Mouse (Mus musculus) heart, embryonic 11.5 days (tissue): ENCODE measurements around the gene Cables2. TPM values are rescaled to one million over a fixed set of nuclear protein-coding genes. Genes with fewer than 3 reads are reported as not detected.

Source experiments
- ATAC-seq: fragments of 200-750 bp; cut with Nextera tagmentation; replicated peaks from 2 replicates; pipeline ENCODE4 v1.8.0; 2017; ENCODE audit warnings: moderate library complexity; ENCODE audit not compliant: insufficient number of reproducible peaks, low FRiP score, low TSS enrichment
- H3K27ac ChIP-seq: fragments of 300-500 bp; sonication (generic); 2 replicates; pipeline ENCODE4 v1.5.1; 2014; ENCODE audit warnings: mild to moderate bottlenecking, low read depth, low read length
- H3K27me3 ChIP-seq: fragments of 300-500 bp; sonication (generic); 2 replicates; pipeline ENCODE4 v1.6.1; 2014; ENCODE audit warnings: mild to moderate bottlenecking, low read length, mixed read lengths; ENCODE audit not compliant: control insufficient read depth, insufficient read depth
- H3K36me3 ChIP-seq: fragments of 300-500 bp; sonication (generic); 2 replicates; pipeline ENCODE4 v1.6.1; 2014; ENCODE audit warnings: mild to moderate bottlenecking, low read length, moderate library complexity, mixed read lengths; ENCODE audit not compliant: control insufficient read depth, insufficient read depth
- H3K4me1 ChIP-seq: fragments of 300-500 bp; sonication (generic); 2 replicates; pipeline ENCODE4 v1.6.1; 2014; ENCODE audit warnings: low read length; ENCODE audit not compliant: control insufficient read depth, insufficient read depth
- H3K4me2 ChIP-seq: fragments of 300-500 bp; sonication (generic); 2 replicates; pipeline ENCODE4 v1.6.1; 2014; ENCODE audit warnings: mild to moderate bottlenecking, moderate library complexity
- H3K4me3 ChIP-seq: fragments of 300-500 bp; sonication (generic); 2 replicates; pipeline ENCODE4 v1.5.1; 2014; ENCODE audit warnings: low read depth, low read length
- H3K9ac ChIP-seq: fragments of 300-500 bp; sonication (generic); 2 replicates; pipeline ENCODE4 v1.6.1; 2014; ENCODE audit warnings: mild to moderate bottlenecking, low read depth, low read length, moderate library complexity
- H3K9me3 ChIP-seq: fragments of 300-500 bp; sonication (generic); replicated peaks from 2 replicates; pipeline ENCODE4 v1.6.1; 2016; ENCODE audit warnings: low read length; ENCODE audit not compliant: control insufficient read depth
- WGBS: fragments of 180-500 bp; shearing (Covaris S2); extraction: QIAGEN DNeasy Blood & Tissue Kit; methylation state at CpG from one replicate; pipeline ENCODE4 v1.1.7; 2014; ENCODE audit not compliant: insufficient replicate concordance; 5-methylcytosine and 5-hydroxymethylcytosine counted together
- polyA plus RNA-seq: library from polyadenylated mRNA; unstranded; fragments of >200 nt; fragmentation: Nextera tagmentation; extraction: Ambion mirVana; gene quantifications from 2 replicates; pipeline ENCODE4 v1.2.1, GENCODE M21; 2014

Cables2 gene
- polyA plus RNA-seq, 1 experiment from 2014 or later, result 11.8 TPM

GRCm38 (mm10) chr2:180306009-180306408, 32.7 kb upstream of the Cables2 start:
- Histone ChIP-seq H3K27me3 (no peaks in the 10 kb centered on the region), H3K4me1 (peaks cover 5% of the 10 kb centered on the region), H3K27ac (no peak overlapping the region), H3K36me3 (no peaks in the 10 kb centered on the region), H3K9ac (no peak overlapping the region), H3K4me2 (no peak overlapping the region), H3K4me3 (no peak overlapping the region), H3K9me3 (no peaks in the 10 kb centered on the region)
- WGBS, result 74% methylated on average over 2 of the region's 2 CpGs
- ATAC-seq, result no peak

GRCm38 (mm10) chr2:180305490-180305889, 32.2 kb upstream of the Cables2 start:
- Histone ChIP-seq H3K27me3 (no peaks in the 10 kb centered on the region), H3K27ac (no peak overlapping the region), H3K9ac (no peak overlapping the region), H3K36me3 (no peaks in the 10 kb centered on the region), H3K4me3 (no peak overlapping the region), H3K9me3 (no peaks in the 10 kb centered on the region), H3K4me1 (peaks cover 9% of the 10 kb centered on the region), H3K4me2 (no peak overlapping the region)
- no peak for ATAC-seq
- WGBS, result 70% methylated on average over 3 of the region's 3 CpGs

GRCm38 (mm10) chr2:180304554-180304953, 31.3 kb upstream of the Cables2 start:
- WGBS, result 54% methylated on average over 4 of the region's 4 CpGs

GRCm38 (mm10) chr2:180303468-180303867, 30.2 kb upstream of the Cables2 start:
- peak overlapping the region; percentile 57; the same call in 1 of the 2 replicates for H3K27ac ChIP-seq
- ATAC-seq, result no peak
- H3K9me3 ChIP-seq, result no peaks in the 10 kb centered on the region
- no peaks in the 10 kb centered on the region for H3K36me3 ChIP-seq
- WGBS, result 47% methylated on average over 12 of the region's 12 CpGs
- peaks cover 11% of the 10 kb centered on the region for H3K4me1 ChIP-seq
- peak overlapping the region; percentile 49; the same call in 1 of the 2 replicates for H3K9ac ChIP-seq
- H3K4me2 ChIP-seq, result no peak overlapping the region
- H3K27me3 ChIP-seq, result no peaks in the 10 kb centered on the region
- no peak overlapping the region for H3K4me3 ChIP-seq

More at GRCm38 (mm10) chr2:180304554-180304953, 31.3 kb upstream of the Cables2 start:
- no peak overlapping the region for H3K27ac ChIP-seq
- H3K4me3 ChIP-seq, result no peak overlapping the region
- H3K36me3 ChIP-seq, result no peaks in the 10 kb centered on the region
- no peak for ATAC-seq
- H3K9ac ChIP-seq, result no peak overlapping the region
- no peaks in the 10 kb centered on the region for H3K9me3 ChIP-seq
- no peak overlapping the region for H3K4me2 ChIP-seq
- H3K27me3 ChIP-seq, result no peaks in the 10 kb centered on the region
- peaks cover 11% of the 10 kb centered on the region for H3K4me1 ChIP-seq

GRCm38 (mm10) chr2:180302201-180302600, 28.9 kb upstream of the Cables2 start:
- WGBS, result 72% methylated on average over 4 of the region's 4 CpGs
- no peak overlapping the region for H3K27ac ChIP-seq
- no peaks in the 10 kb centered on the region for H3K36me3 ChIP-seq
- no peak overlapping the region for H3K9ac ChIP-seq
- no peak for ATAC-seq
- no peak overlapping the region for H3K4me3 ChIP-seq
- H3K27me3 ChIP-seq, result no peaks in the 10 kb centered on the region
- H3K4me2 ChIP-seq, result no peak overlapping the region
- H3K9me3 ChIP-seq, result no peaks in the 10 kb centered on the region
- H3K4me1 ChIP-seq, result peaks cover 11% of the 10 kb centered on the region

GRCm38 (mm10) chr2:180300771-180301170, 27.5 kb upstream of the Cables2 start:
- H3K36me3 ChIP-seq, result no peaks in the 10 kb centered on the region
- ATAC-seq, result no peak
- H3K4me2 ChIP-seq, result no peak overlapping the region
- H3K27ac ChIP-seq, result no peak overlapping the region
- peaks cover 11% of the 10 kb centered on the region for H3K4me1 ChIP-seq
- H3K9ac ChIP-seq, result no peak overlapping the region
- no peaks in the 10 kb centered on the region for H3K27me3 ChIP-seq
- H3K9me3 ChIP-seq, result no peaks in the 10 kb centered on the region
- no peak overlapping the region for H3K4me3 ChIP-seq
- WGBS, result 12% methylated on average over 5 of the region's 5 CpGs

- Histone ChIP-seq H3K27ac (no peak overlapping the region), H3K9me3 (no peaks in the 10 kb centered on the region), H3K4me3 (no peak overlapping the region), H3K4me1 (peaks cover 11% of the 10 kb centered on the region), H3K27me3 (no peaks in the 10 kb centered on the region), H3K36me3 (no peaks in the 10 kb centered on the region), H3K4me2 (no peak overlapping the region), H3K9ac (no peak overlapping the region)
- no peak for ATAC-seq
- 44% methylated on average over 2 of the region's 2 CpGs for WGBS
Measured at GRCm38 (mm10) chr2:180300252-180300651, 27.0 kb upstream of the Cables2 start.

- H3K4me1 ChIP-seq, result peaks cover 22% of the 10 kb centered on the region
- no peak overlapping the region for H3K27ac ChIP-seq
- ATAC-seq, result no peak
- no peak overlapping the region for H3K4me2 ChIP-seq
- no peaks in the 10 kb centered on the region for H3K36me3 ChIP-seq
- H3K9me3 ChIP-seq, result no peaks in the 10 kb centered on the region
- WGBS, result 71% methylated on average over 8 of the region's 8 CpGs
- no peaks in the 10 kb centered on the region for H3K27me3 ChIP-seq
- H3K9ac ChIP-seq, result no peak overlapping the region
- no peak overlapping the region for H3K4me3 ChIP-seq
Measured at GRCm38 (mm10) chr2:180292906-180293305, 19.6 kb upstream of the Cables2 start.

- ATAC-seq, result no peak
- Histone ChIP-seq H3K9me3 (no peaks in the 10 kb centered on the region), H3K4me3 (no peak overlapping the region), H3K9ac (no peak overlapping the region), H3K4me1 (peaks cover 22% of the 10 kb centered on the region), H3K27me3 (no peaks in the 10 kb centered on the region), H3K27ac (no peak overlapping the region), H3K36me3 (no peaks in the 10 kb centered on the region), H3K4me2 (no peak overlapping the region)
- WGBS, result 65% methylated on average over 4 of the region's 4 CpGs
Measured at GRCm38 (mm10) chr2:180292026-180292425, 18.7 kb upstream of the Cables2 start.
